15 mouse cellular contexts compared by ENCODE assay signal in genomic region chr9:25896333-25896905, GRCm38 (mm10).
DNase-seq lines count a peak whose midpoint lies in the region.
"Had no signal": no experiment of that assay in that cellular context is flagged by ENCODE, and none has a peak within 500 bp of the region (broad histone marks: within the 10 kb centered on the region; RNA-seq: fewer than 3 reads in every experiment).

No protein-coding gene starts in this region.

- peak; percentile 11 to 15 for DNase-seq in cerebellum, postnatal 10 days
- no peak for DNase-seq in cerebellum, adult 11 months
- peak; percentile 12 for DNase-seq in layer of hippocampus, adult 11-12 months (ENCODE audit: low spot score)
- DNase-seq in layer of hippocampus, postnatal 25 days (ENCODE audit: extremely low spot score in 1 of 2, low spot score in 1 of 2): no peak
- peak; percentile 16 for DNase-seq in right cerebral cortex, adult 18-20 months
- no peak for DNase-seq in right cerebral cortex, postnatal 25 days
- DNase-seq in urinary bladder, postnatal 25 days (ENCODE audit: low spot score): no peak
- DNase-seq in kidney, postnatal 10 days: no peak
- DNase-seq: adrenal gland, adult 2 months; cerebellum, postnatal 25 days; gastrocnemius, postnatal 14 days; kidney, adult 2 months; liver, postnatal 0 days; right cerebral cortex, postnatal 4 days; thymus, postnatal 36 days had no signal

Comparison
In these comparisons a context has a peak if more than half of its experiments do, and no peak if none do; other contexts are left out.
1. DNase-seq: peak in cerebellum, postnatal 10 days (2 of 2), layer of hippocampus, adult 11-12 months (single experiment) and right cerebral cortex, adult 18-20 months (single experiment); none in cerebellum, adult 11 months (single experiment), layer of hippocampus, postnatal 25 days (0 of 2), right cerebral cortex, postnatal 25 days (single experiment), urinary bladder, postnatal 25 days (single experiment) and kidney, postnatal 10 days (single experiment).